Mouse (Mus musculus) lung, postnatal 0 days (tissue): ENCODE results near the gene Acvr1c. TPM values are rescaled to one million over a fixed set of nuclear protein-coding genes. Genes with fewer than 3 reads are reported as not detected.

Experiments
- ATAC-seq: fragments of 200-750 bp; cut with Nextera tagmentation; 2 replicates; pipeline ENCODE4 v1.8.0; 2017; ENCODE audit warnings: moderate library complexity
- DNase-seq: peaks from one replicate; pipeline ENCODE4 v3.0.0-alpha.2; 2016; ENCODE audit warnings: low spot score
- H3K27ac ChIP-seq: fragments of 300-500 bp; sonication (generic); 2 replicates; pipeline ENCODE4 v1.5.1; 2014; ENCODE audit warnings: antibody characterized with exemption, mild to moderate bottlenecking, low read length, mixed read lengths
- H3K27me3 ChIP-seq: fragments of 300-500 bp; sonication (generic); replicated peaks from 2 replicates; pipeline ENCODE4 v1.6.1; 2014; ENCODE audit warnings: low read length, mixed read lengths; ENCODE audit not compliant: insufficient read depth
- H3K36me3 ChIP-seq: fragments of 300-500 bp; sonication (generic); 2 replicates; pipeline ENCODE4 v1.6.1; 2014; ENCODE audit warnings: low read length, mixed read lengths; ENCODE audit not compliant: insufficient read depth
- H3K4me1 ChIP-seq: fragments of 300-500 bp; sonication (generic); 2 replicates; pipeline ENCODE4 v1.6.1; 2014; ENCODE audit warnings: antibody characterized with exemption, low read depth, low read length, mixed read lengths; ENCODE audit not compliant: insufficient read depth
- H3K4me2 ChIP-seq: fragments of 300-500 bp; sonication (generic); replicated peaks from 2 replicates; pipeline ENCODE4 v1.6.1; 2014; ENCODE audit warnings: low read depth, mild to moderate bottlenecking, low read length, moderate library complexity, mixed read lengths
- H3K4me3 ChIP-seq: fragments of 300-500 bp; sonication (generic); 2 replicates; pipeline ENCODE4 v1.5.1; 2014; ENCODE audit warnings: low read depth, low read length
- H3K9ac ChIP-seq: fragments of 300-500 bp; sonication (generic); replicated peaks from 2 replicates; pipeline ENCODE4 v1.6.1; 2014; ENCODE audit warnings: low read depth, mild to moderate bottlenecking
- H3K9me3 ChIP-seq: fragments of 300-500 bp; sonication (generic); 2 replicates; pipeline ENCODE4 v1.6.1; 2016; ENCODE audit warnings: low read length, mixed read lengths
- CTCF ChIP-seq: IDR thresholded peaks from 2 replicates; pipeline ENCODE4 v1.5.1; 2016; ENCODE audit warnings: antibody characterized with exemption, mild to moderate bottlenecking
- EP300 ChIP-seq: IDR thresholded peaks from 2 replicates; pipeline ENCODE4 v1.6.1; 2016; ENCODE audit warnings: antibody characterized with exemption, mild to moderate bottlenecking, control low read depth
- WGBS: fragments of 180-500 bp; shearing (Covaris S2); extraction: QIAGEN DNeasy Blood & Tissue Kit; methylation state at CpG from one replicate; pipeline ENCODE4 v1.1.7; 2014; 5-methylcytosine and 5-hydroxymethylcytosine counted together
- polyA plus RNA-seq: library from polyadenylated mRNA; unstranded; fragments of >200 nt; fragmentation: Nextera tagmentation; extraction: Ambion mirVana; gene quantifications from 2 replicates; pipeline ENCODE4 v1.2.1, GENCODE M21; 2015

Gene Acvr1c
- polyA plus RNA-seq, 1 experiment from 2014 or later, result 0.23 TPM

- Histone ChIP-seq H3K27ac (no peak overlapping the region), H3K27me3 (no peaks in the 10 kb centered on the region), H3K4me2 (no peak overlapping the region), H3K9ac (no peak overlapping the region), H3K9me3 (no peaks in the 10 kb centered on the region), H3K36me3 (no peaks in the 10 kb centered on the region), H3K4me3 (no peak overlapping the region), H3K4me1 (no peaks in the 10 kb centered on the region)
- ATAC-seq (no peak), DNase-seq (no peak)
- TF ChIP-seq CTCF (no peak), EP300 (no peak)
- WGBS, result 59% methylated on average over 3 of the region's 3 CpGs
These were observed 53.2 kb downstream of the Acvr1c start for GRCm38 (mm10) chr2:58304450-58304849.

GRCm38 (mm10) chr2:58289759-58290431, 67.8 kb downstream of the Acvr1c start:
- DNase-seq, result no peak
- Histone ChIP-seq H3K27me3 (no peaks in the 10 kb centered on the region), H3K36me3 (no peaks in the 10 kb centered on the region), H3K9me3 (no peaks in the 10 kb centered on the region), H3K4me2 (no peak overlapping the region), H3K4me3 (no peak overlapping the region), H3K9ac (no peak overlapping the region), H3K27ac (no peak overlapping the region), H3K4me1 (no peaks in the 10 kb centered on the region)
- WGBS, result 42% methylated on average over 9 of the region's 9 CpGs
- TF ChIP-seq CTCF, result no peak
- TF ChIP-seq EP300, result no peak
- no peak for ATAC-seq

GRCm38 (mm10) chr2:58289331-58289730, 68.4 kb downstream of the Acvr1c start:
- WGBS, result 66% methylated on average over 6 of the region's 6 CpGs
- Histone ChIP-seq H3K27ac (no peak overlapping the region), H3K4me2 (no peak overlapping the region), H3K4me1 (no peaks in the 10 kb centered on the region), H3K36me3 (no peaks in the 10 kb centered on the region), H3K9me3 (no peaks in the 10 kb centered on the region), H3K4me3 (no peak overlapping the region), H3K27me3 (no peaks in the 10 kb centered on the region), H3K9ac (no peak overlapping the region)
- DNase-seq (no peak), ATAC-seq (no peak)
- no peak for TF ChIP-seq CTCF
- TF ChIP-seq EP300, result no peak

- H3K9ac ChIP-seq, result no peak overlapping the region
- no peaks in the 10 kb centered on the region for H3K4me1 ChIP-seq
- no peak for TF ChIP-seq EP300
- TF ChIP-seq CTCF, result peak; percentile 82
- peak; percentile 90 for ATAC-seq
- no peaks in the 10 kb centered on the region for H3K36me3 ChIP-seq
- H3K9me3 ChIP-seq, result no peaks in the 10 kb centered on the region
- DNase-seq, result peak; percentile 76
- H3K27me3 ChIP-seq, result no peaks in the 10 kb centered on the region
- 44% methylated on average over 8 of the region's 8 CpGs for WGBS
- H3K4me3 ChIP-seq, result no peak overlapping the region
- no peak overlapping the region for H3K4me2 ChIP-seq
- H3K27ac ChIP-seq, result no peak overlapping the region
These were observed 75.3 kb downstream of the Acvr1c start for GRCm38 (mm10) chr2:58282259-58282910.

- Histone ChIP-seq H3K4me3 (no peak overlapping the region), H3K9me3 (no peaks in the 10 kb centered on the region), H3K9ac (no peak overlapping the region), H3K36me3 (no peaks in the 10 kb centered on the region), H3K4me2 (no peak overlapping the region), H3K27ac (no peak overlapping the region), H3K27me3 (no peaks in the 10 kb centered on the region), H3K4me1 (no peaks in the 10 kb centered on the region)
- ATAC-seq, result no peak
- no peak for TF ChIP-seq EP300
- TF ChIP-seq CTCF, result no peak
- no peak for DNase-seq
- WGBS, result 56% methylated on average over 3 of the region's 3 CpGs
These were observed 76.6 kb downstream of the Acvr1c start for GRCm38 (mm10) chr2:58281046-58281445.

GRCm38 (mm10) chr2:58279163-58279562, 78.5 kb downstream of the Acvr1c start:
- TF ChIP-seq EP300, result no peak
- Histone ChIP-seq H3K27ac (no peak overlapping the region), H3K4me3 (no peak overlapping the region), H3K4me1 (no peaks in the 10 kb centered on the region), H3K27me3 (no peaks in the 10 kb centered on the region), H3K4me2 (no peak overlapping the region), H3K36me3 (no peaks in the 10 kb centered on the region), H3K9ac (no peak overlapping the region), H3K9me3 (no peaks in the 10 kb centered on the region)
- WGBS, result 63% methylated on average over 5 of the region's 5 CpGs
- no peak for ATAC-seq
- no peak for DNase-seq
